Mouse (Mus musculus) c-Kit-positive CD71-negative TER-119-negative erythroid progenitor cells, embryonic 14.5 days (primary cell): Measurements from ENCODE around the gene Clec9a.

Source experiments
- DNase-seq: peaks from one replicate; pipeline ENCODE4 v3.0.0-alpha.2; 2013; ENCODE audit warnings: low read depth

Clec9a gene

DNA sequence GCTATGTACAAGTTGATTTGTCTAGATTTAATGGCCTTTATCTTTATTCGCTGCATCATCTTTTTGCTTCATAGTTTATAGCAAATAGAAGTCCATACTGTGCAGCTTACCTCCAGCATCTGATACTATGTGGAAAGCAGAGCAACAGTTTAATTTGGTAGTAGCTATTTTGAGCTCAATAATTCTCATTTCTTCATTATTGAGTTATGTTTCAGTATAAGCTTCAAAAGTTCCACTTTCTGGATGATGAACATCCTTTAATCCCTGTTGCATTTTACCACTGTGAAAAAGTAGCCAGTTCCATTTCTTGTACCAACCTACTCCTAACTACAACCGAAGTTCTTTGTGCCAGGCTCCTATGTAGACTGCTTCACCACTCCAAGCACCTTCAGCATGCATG lies at the start of gene Clec9a:
Clec9a (plus strand) TSS at position 301 of the 400 bp plus-strand sequence.
- no peak for DNase-seq

DNA sequence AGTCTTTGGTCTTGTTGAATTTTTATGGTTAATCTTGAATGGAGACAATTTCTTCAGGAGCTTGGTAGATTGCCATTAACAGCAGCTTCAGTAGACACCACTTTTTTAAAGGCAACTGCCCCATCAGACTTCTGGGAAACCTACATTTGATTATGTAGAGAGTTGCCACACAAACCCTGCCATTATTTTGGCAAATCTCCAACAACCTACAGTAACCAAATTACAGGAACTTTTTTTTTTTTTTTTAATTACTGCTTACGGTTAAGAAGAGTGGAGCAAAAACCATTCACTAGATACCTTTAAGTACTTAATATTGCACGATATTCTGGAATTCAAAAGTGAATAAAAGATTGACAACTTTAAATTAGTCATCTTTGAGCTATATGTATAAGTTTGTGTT lies 49.1 kb upstream of the Clec9a start:
- DNase-seq, result no peak

DNA sequence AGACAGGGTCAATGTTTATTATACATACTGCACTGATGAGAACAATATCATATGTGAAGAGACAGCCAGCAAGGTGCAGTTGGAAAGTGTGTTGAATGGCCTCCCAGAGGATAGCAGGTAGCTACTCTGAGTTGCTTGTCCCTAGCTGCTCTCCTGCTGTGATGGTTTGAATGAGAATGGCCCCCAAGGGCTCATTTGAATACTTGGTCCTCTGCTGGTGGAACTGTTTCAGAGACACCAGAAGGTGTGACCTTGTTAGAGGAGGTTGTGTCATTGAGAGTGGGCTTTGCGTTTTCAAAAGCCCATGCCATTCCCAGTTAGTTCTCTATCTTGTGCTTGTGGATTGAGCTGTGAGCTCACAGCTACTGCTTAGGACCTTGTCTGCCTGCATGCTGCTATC lies 44.7 kb upstream of the Clec9a start:
- DNase-seq, result no peak

DNA sequence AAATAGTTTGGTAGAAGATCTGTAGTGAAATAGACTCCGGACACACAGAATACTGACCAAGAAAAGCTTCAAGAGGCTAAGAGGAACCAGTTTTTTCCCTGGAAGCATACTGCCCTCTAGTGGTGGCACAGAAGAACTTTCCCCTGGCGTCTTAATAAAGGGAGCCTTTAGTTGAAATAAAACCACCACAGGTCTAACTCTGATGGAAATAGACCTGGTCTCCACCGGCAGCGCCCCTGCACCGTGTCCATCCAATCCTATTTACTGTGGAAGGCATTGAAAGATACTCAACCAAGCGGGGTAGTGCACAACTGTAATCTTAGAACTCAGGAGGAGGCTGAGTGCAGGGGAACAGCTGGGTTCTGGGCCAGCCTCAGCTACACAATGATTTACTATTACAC lies 42.7 kb upstream of the Clec9a start:
- no peak for DNase-seq

DNA sequence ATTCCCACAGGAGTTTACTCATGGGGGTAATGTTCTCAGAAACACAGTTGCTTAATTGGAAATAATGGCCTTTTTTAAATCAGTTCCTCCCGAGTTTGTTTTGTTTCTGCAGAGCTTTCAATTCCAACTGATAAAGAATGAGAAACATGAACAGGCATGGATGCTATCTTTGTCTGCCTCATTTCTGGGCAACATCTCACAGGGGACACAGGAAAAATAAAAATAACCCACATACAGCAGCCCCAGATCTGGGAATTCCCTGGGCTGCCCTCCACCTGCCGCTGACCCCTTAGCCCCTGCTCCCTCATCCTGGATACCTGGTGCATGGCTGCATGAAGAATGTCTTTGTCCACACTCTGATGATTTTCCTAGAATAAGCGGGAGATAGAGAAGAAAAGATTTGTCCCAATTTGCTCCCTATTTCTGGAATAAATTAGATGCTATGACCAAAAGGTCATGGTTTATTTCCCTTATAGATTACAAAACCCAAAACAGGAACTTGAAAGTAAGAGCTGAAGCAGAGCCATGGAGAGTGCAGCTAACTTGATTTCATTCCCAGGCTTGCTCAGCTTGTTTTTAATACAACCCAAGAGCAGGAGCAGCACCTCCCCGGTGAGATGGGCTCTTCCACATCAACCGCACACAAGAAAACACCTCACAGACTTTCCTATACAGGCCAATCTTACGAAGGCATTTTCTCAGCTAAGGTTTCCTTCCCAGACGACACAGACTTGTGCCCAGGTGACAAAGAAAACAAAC lies 39.1 kb upstream of the Clec9a start:
- no peak for DNase-seq

DNA sequence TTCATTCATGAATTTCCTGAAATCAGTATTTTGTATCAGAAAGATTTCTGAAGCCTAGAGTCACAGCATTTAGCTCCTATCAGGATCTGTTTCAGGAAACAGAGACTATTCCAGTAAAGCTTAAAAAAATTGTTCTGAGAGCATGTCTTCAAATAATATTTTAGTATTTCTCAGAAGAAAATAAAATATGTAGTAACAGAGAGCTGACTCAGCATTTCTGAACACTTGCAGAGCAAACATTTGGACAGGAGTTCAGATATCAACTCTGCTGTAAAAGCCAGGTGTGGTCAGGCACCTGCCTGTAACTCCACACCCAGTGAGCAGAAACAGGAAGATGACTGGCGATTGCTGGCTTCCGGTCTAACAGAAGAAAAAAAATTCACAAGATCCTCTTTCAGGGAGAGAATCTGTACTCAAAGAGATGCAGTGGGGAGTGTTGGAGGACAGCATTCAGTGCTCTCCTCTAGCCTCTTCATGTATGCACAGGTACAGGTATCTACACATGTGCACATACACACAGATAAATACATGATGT lies 33.7 kb upstream of the Clec9a start:
- DNase-seq, result no peak

DNA sequence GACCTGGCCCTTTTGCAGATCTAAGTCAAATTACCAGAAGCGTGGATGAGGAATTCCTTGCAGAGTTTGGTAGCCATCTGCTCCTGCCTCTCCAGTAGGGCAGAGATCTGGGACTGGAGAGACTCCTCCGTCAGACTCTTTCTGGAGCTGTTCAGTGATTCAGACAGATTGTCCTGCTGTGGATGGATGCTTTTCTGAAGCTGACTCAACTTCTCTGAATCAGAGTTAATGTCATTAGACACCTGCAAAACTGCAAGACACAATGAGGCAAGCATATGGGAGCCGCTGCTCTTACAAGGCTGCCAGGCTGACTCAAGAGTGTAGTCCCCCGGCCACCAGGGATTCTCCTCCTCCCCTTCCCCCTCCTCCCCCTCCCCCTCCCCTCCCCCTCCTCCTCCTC lies 28.2 kb upstream of the Clec9a start:
- DNase-seq, result no peak

DNA sequence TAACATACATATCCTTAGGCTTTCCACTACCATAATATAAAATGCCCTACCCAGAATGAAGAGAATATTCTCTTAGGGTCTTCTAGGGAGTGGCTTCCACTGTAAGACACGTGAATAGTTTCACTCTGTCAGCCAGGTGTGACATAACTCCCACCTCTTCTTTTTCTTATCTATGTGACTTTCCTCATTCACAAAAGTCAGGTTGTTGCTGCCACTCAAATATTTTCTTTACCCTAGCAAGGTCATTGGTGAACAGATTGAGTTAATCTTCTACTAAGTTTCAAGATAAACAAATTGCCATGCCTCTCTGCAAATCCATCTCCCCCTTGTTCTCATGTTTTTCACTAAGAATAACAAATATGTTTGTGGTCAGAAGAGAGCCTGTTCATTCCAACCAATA lies 26.9 kb upstream of the Clec9a start:
- DNase-seq, result no peak

DNA sequence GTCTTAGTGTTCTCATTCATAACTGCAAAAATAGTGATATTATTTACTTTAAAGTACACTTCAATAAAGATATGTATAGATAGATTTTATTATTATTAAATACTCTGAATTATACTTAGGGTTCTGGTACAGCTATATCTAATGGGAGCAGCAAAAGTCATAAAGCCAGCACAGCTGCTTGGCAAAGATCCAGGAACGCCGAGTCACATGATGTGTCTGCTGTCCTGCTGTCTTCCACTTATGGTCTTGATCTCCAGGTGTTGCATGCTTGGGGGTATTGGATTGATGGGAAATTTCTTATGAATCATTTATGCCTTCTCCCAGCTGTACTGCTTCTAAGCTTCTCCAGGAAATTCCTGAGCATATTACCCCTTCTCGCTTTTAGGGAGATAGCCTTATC lies 25.2 kb upstream of the Clec9a start:
- DNase-seq, result no peak

DNA sequence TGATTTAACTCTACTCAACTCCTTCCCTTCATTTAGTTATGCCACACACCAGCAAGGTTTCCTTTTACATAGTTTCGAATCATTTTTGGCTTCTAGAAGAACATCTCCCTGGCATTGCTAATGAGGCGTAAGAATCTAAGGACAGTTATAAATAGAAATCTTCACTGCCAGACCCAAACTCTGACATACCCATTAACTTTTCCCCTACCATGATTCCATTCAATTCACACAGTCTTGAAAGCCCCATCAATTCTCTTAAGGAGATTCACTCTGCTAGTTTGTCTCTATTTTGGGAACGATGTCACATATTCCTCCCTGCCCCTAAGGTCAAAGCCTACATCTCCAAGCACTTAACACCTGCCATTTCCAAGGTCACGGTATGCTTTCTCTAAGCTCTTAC lies 23.7 kb upstream of the Clec9a start:
- no peak for DNase-seq

DNA sequence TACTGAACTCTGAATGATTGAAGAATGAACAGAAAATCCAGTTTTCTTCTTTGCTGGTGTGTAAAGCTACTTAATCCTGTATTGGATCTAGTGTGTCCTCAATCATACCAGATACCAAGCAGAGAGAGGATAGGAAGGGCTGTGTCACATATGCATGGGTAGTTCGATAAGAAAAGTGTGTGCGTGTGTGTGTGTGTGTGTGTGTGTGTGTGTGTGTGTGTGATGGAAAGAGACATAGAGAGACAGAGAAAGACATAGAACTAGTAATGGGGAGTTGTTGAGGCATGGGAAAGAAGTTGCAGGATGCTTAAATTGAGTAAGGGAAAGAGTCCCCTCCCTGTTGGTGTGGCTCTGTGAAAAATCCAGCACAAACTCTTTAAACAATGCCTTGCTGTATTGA lies 22.9 kb upstream of the Clec9a start, which contains the start of gene Clec12b:
Clec12b (minus strand) TSS at position 101 of the 400 bp plus-strand sequence.
- no peak for DNase-seq

DNA sequence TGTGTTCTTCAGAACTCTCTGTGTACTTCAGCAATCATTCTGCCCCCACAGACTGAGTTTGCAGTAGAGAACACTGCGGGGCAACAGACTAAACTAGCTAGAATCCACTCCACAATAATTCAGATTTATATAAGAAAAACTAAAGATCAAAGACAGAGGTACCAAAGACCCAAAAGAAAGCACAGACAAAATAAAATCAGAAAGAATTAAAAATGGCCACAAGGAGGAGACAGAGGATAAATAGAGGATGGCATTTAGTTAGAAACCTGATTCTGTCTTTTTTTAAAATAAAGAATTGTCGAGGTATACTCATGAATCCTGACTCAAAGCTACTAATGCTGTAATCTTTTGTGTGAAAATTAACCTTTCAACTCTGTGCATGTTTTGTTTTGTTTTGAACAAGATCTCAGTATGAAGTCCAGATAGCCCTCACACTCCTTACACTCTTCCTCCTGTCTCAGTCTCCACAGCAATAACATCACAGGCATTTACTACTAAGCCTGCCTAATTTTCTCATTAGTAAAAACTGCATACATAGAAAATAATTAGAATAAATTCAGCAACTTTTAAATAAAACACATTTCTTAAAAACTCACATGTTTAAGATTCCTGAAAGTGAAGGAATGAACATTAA lies 15.5 kb upstream of the Clec9a start:
- DNase-seq, result no peak

DNA sequence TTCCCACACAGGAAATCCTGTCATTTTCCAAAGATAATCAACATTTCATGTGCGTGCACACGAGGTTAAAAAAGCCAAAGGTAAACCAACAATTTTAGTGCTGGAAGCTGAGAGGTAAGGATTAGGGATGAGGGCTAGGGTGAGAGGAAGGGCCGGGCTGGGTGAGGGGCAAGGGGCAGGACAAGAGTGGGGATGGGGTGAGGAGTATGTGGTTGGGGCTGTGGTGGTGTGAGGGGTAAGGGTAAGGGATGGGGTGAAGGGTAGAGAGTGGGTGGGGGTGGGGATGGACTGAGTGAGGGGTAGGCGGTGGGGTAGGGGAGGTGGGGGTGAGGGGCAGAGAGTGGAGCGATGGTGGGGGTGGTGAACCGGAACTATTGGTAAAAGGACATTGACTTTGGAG lies 14.9 kb upstream of the Clec9a start:
- DNase-seq, result no peak

DNA sequence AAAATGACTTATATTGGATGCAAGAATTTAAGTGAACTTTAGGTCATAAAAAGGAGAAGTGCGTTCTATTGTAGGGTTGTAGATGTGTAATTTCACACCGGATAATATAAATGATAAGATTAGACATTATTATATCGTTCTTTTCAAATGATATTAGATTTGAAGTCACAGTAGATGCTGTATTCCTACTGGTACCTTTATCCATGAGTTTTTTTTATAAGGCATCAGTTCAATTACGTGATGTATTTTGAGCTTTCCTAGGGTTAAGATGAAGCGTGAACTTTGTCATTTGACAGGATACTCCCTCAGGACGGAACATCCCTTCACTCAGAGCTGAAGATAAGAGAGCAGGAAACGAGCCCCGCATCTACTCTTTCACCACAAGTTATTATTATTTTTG lies 11.7 kb upstream of the Clec9a start, which contains the start of gene Clec1b:
Clec1b (plus strand) TSS at position 301 of the 400 bp plus-strand sequence.
- DNase-seq, result no peak

DNA sequence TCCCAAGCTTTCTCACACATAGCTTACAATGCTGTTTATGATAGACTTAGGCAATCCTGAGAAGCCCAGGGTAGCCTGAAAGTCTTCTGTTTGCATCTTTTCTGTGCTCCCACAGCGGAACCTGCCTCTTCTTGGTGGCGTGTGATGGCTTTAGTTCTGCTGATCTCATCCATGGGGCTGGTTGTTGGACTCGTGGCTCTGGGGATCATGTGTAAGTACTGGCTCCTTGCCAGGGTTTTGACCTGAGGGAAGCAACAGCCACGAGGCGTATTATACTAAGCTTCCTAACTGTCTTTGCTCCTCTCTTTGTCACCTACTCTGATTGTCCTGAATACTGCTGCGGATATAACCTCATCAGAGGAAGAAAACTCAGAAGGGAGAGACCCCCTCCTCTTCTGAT lies 8.7 kb upstream of the Clec9a start:
- no peak for DNase-seq

DNA sequence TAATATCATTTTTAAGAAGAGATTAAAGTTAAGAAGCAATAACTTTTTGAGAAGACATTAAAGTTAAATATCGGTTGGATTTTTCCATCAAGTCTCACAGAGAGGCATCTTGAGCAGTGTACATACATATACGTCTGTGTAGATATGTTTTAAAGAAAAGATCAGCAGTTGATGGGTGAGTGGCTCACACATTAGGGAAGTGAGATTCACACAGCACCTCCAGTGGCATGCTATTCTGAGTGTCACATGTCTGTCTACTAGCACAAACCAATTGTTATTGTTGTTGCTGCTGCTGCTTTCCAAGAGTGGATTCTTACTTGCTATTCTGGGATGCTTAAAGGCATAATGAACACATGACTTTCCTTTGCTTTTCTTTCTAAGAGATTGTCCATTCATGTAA lies 6.3 kb upstream of the Clec9a start:
- no peak for DNase-seq

DNA sequence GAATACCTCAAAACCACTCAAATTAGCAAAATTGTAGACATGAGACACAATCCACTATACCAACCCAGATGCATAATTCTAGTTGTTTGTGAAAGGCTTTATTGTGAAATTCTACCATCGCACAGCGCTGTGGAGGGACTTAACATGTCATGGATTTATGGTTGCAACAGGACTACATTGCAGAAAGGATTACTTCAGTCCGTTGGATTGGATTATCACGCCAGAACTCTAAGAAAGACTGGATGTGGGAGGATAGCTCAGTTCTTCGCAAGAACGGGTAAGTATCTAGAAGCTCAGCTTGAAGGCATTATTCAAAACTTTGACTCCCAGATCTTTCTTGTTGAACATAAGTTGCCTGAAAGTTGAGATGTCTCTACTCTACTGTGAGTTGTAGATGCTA lies 5.3 kb upstream of the Clec9a start:
- no peak for DNase-seq

DNA sequence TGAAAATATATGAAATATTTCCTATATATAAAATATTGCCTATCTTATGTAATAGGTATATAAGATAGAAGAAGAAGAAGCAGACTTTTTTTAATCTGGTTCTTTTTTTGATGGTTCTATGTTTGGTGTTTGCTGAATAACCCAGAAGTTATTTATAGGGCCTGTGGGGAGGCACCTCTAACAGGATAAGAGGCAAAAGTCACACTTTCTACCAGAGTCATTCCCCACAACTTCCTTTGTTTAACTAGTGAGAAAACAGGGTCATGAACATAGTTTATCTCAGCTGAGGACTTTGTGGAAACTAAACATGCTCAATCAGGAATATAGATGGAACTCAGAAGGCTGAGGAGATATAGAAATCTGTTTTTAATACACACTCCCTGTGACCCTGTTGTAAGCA lies 2.7 kb upstream of the Clec9a start:
- DNase-seq, result no peak

DNA sequence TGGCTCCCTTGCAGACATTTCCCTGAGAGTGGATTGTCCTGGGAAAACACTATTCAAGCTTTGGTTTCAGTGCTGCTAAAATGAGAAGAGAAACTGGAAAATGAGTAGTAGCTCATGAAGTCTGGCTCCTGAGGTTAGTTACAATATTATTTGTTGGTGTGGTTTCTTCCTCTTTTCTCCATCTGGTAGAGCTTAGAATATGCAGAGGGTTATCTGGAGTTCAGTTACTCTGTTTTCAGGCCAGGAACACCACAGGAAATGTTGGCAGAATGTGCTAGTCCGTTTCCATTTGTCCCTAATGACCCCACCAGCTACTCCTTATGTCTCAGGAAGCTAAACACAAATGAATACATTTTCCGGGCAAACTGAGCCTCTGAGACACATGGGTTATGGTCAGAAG lies 1.3 kb upstream of the Clec9a start:
- no peak for DNase-seq

DNA sequence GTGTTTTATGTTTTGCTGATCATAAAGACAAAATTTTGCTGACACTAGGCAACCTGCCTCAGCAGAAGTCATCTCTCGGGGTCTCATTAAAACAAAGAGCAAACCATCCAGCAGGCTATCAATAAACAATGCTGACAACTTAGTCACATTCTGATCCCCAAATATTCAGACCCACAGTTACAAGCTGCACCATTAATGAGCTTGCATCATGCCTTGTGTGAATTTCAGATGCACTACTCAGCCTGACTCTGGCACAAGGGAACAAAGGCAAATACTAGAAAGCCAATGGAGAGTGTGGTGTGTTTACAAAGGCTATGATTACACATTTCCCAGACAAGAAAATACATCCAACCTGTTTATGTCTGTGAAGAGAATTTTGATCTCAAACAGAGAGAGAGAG lies 5.5 kb downstream of the Clec9a start:
- no peak for DNase-seq

DNA sequence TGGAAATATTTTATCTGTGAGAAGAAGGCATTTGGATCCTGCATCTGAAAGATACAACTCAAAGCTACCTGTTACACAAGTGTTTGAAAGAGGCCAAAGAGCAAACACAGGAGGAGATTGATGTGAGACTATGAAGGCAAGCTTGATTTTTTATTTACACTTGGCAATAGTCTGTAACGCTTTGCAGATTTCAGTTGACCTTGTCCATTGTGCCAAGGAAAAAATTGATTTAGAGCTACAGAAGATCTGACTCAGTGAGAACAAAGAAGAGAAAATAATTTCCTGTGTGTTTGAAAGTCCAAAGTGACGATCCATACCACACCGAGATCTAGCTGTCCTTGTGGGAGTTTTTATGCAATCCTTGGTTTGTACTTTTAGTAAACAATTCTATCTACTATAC lies 13.6 kb downstream of the Clec9a start:
- no peak for DNase-seq

DNA sequence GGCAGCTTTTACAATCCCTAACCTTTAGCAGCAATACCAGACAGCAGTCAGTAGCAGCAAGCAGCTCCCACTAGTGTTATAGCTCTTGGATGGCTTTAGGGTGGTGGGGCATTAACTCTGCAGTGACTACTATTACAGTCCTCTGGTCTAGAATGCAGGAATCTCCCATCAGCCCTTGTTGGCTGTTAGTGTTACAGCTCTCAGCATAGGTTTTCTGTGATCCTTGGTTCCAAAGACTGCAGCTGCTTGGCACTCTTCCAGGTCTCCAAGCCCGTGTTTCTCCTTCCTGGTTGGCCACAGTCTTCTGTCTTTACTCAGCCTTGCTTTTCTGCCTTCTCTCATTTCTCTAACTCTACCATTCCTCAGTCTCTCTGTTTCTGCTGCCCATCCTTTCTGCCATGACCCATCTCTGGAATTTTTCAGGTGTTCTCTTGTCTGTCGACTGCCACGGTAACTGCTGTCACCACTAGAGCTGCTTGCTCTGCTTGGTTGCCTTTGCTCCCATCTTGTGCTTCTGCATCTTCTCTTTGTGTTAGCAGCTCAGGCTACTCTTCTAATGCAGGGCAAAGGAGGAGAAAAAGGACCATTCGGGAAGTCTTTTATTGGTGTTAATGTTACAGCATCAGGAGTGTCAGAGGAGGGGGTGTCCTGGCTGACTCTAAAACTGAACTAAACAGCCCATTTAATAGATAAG lies 14.5 kb downstream of the Clec9a start:
- DNase-seq, result no peak

DNA sequence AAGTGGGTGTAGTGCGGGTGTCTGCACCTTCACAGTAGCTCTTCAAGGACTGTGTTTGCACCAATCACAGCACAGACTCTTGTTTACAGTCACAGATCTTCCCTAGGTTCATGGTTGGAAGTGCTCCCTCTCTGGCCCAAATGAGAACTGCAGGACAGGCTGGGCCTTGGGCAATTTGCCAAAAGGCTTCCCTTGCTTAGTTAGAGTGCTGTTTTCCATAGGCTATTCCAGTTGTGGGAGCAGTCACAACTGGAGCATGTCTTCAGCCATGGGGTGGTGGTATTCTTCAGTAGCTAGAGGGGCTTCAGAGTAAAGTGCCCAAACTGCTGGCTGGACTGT lies 15.0 kb downstream of the Clec9a start:
- peak; percentile 58 for DNase-seq
